Mouse (Mus musculus) ES-Bruce4 (cell line): ENCODE measurements around the gene Fkbpl. TPM values are rescaled to one million over a fixed set of nuclear protein-coding genes. Genes with fewer than 3 reads are reported as not detected.

ENCODE experiments used
- H3K27ac ChIP-seq: 2 replicates; pipeline ENCODE4 v1.5.1; 2012; ENCODE audit warnings: low read length, inconsistent platforms; ENCODE audit not compliant: insufficient read depth
- H3K27me3 ChIP-seq: 2 replicates; pipeline ENCODE4 v1.6.1; 2012; ENCODE audit warnings: mild to moderate bottlenecking, low read length, inconsistent platforms; ENCODE audit not compliant: control insufficient read depth, poor library complexity, insufficient read depth, severe bottlenecking
- H3K36me3 ChIP-seq: 2 replicates; pipeline ENCODE4 v1.6.1; 2012; ENCODE audit warnings: inconsistent platforms, mild to moderate bottlenecking, low read length, moderate library complexity; ENCODE audit not compliant: control insufficient read depth, poor library complexity, insufficient read depth, severe bottlenecking
- H3K4me1 ChIP-seq: one replicate; pipeline ENCODE4 v1.8.1; 2011; ENCODE audit warnings: low read length; ENCODE audit not compliant: control insufficient read depth, insufficient read depth
- H3K4me3 ChIP-seq: 2 replicates; pipeline ENCODE4 v1.5.1; 2011; ENCODE audit warnings: low read depth, mild to moderate bottlenecking, low read length
- H3K9ac ChIP-seq: 2 replicates; pipeline ENCODE4 v1.6.1; 2012; ENCODE audit warnings: low read depth, mild to moderate bottlenecking, inconsistent platforms; ENCODE audit not compliant: poor library complexity, severe bottlenecking
- H3K9me3 ChIP-seq: replicated peaks from 2 replicates; pipeline ENCODE4 v1.6.1; 2012; ENCODE audit warnings: mild to moderate bottlenecking, low read length, inconsistent platforms; ENCODE audit not compliant: control insufficient read depth, poor library complexity, insufficient read depth, severe bottlenecking
- CTCF ChIP-seq: IDR thresholded peaks from one replicate; pipeline ENCODE4 v1.8.1; 2011; ENCODE audit warnings: low read depth, low read length
- EP300 ChIP-seq: IDR thresholded peaks from 2 replicates; pipeline ENCODE4 v1.6.1; 2011; ENCODE audit warnings: low read depth, low read length; ENCODE audit not compliant: insufficient read depth
- POLR2A ChIP-seq: IDR thresholded peaks from one replicate; pipeline ENCODE4 v1.8.1; 2011; ENCODE audit warnings: low read length; ENCODE audit not compliant: insufficient read depth
- polyA plus RNA-seq: library from polyadenylated mRNA; stranded (reverse); fragments of >200 nt; gene quantifications from 2 replicates; pipeline ENCODE4 v1.2.4, GENCODE M21; 2011; ENCODE audit warnings: low read depth; ENCODE audit not compliant: missing spikeins, insufficient read depth, insufficient read length

Gene Fkbpl
- polyA plus RNA-seq, 1 experiment = 16.5 TPM

DNA sequence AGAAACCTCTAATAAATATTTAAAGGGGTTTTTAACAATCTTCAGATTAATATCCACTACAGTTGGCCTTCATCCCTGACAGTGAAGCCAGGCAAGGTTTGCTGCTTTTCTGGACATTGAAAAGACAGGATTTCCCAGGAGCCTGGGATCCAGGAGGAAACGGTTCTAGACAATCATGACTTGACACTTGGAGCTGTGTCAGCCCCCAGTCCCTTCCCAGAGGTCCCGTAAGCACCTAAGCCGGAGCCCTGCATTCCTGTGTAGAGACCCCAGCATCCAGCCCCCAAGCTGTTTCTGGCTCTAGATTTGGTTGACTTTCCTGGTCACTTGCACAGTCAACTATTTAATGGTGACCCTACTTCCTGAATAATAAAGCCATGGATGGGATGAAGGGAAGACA is 14.0 kb downstream of the Fkbpl start:
- 0 out of 2 replicates have a peak, but pooled peaks cover 2% of the 10 kb centered on the region for H3K36me3 ChIP-seq
- no peaks in the 10 kb centered on the region for H3K4me1 ChIP-seq
- no peak for TF ChIP-seq POLR2A
- no peak for TF ChIP-seq EP300
- TF ChIP-seq CTCF = no peak
- H3K9ac ChIP-seq = no peak overlapping the region
- H3K9me3 ChIP-seq = no peaks in the 10 kb centered on the region
- H3K4me3 ChIP-seq = no peak overlapping the region
- no peaks in the 10 kb centered on the region for H3K27me3 ChIP-seq
- no peak overlapping the region for H3K27ac ChIP-seq

DNA sequence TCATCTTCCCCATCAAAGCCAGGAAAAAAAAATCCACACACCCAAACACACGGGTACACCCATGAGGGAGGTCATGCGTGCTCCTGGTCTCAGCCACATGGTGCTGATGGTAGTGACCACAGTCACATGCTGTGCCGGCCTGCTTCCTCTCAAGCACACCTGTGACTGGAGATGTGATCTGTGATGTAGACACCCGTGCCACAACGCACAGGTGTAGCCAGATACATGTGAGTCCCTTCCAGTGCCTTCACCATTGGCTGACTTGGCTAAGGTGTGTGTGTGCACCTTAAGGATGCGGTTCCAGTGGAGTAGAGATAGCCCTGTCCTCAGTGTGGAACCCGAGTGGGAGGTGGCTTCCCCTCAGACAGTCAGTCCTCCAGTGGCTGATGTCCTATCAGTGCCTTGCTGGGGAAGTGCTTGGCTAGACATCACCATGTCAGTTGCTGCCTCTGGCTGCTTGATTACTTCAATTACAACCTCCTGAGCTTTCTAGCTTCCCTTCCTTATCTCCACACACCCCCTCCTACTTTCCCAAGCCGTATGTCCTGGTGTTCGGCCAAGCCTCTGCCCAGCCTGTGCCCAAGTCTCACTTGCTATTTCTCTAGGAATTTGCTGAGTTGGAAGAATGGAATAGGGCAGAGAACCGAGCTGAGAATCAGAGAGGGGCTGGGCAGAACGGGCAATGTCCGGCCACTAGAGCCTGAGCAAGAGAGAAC is 14.8 kb downstream of the Fkbpl start:
- Histone ChIP-seq H3K36me3 (no peaks in the 10 kb centered on the region), H3K27ac (no peak overlapping the region), H3K27me3 (no peaks in the 10 kb centered on the region), H3K9ac (no peak overlapping the region), H3K4me1 (no peaks in the 10 kb centered on the region), H3K4me3 (no peak overlapping the region), H3K9me3 (no peaks in the 10 kb centered on the region)
- no peak for TF ChIP-seq POLR2A
- no peak for TF ChIP-seq EP300
- TF ChIP-seq CTCF = no peak

DNA sequence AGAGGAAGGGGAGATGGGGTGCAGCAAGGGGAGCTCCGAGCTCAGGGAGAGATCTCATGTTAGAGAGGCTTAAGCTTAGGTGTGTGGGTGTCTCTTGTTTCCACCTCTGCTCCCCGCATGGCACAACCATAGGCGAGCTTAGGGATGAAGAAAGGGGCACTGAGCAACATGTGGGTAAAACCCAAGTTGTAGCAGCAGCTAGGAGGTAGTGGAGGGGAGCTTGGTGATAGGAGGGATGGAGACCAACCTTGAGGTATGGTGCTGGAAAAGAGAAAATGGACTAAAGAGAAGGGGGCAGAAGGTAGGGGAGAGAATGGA is 15.3 kb downstream of the Fkbpl start:
- no peak for TF ChIP-seq EP300
- no peak for TF ChIP-seq POLR2A
- TF ChIP-seq CTCF = no peak
- Histone ChIP-seq H3K27me3 (no peaks in the 10 kb centered on the region), H3K4me3 (no peak overlapping the region), H3K9me3 (no peaks in the 10 kb centered on the region), H3K9ac (no peak overlapping the region), H3K27ac (no peak overlapping the region), H3K4me1 (no peaks in the 10 kb centered on the region), H3K36me3 (no peaks in the 10 kb centered on the region)

DNA sequence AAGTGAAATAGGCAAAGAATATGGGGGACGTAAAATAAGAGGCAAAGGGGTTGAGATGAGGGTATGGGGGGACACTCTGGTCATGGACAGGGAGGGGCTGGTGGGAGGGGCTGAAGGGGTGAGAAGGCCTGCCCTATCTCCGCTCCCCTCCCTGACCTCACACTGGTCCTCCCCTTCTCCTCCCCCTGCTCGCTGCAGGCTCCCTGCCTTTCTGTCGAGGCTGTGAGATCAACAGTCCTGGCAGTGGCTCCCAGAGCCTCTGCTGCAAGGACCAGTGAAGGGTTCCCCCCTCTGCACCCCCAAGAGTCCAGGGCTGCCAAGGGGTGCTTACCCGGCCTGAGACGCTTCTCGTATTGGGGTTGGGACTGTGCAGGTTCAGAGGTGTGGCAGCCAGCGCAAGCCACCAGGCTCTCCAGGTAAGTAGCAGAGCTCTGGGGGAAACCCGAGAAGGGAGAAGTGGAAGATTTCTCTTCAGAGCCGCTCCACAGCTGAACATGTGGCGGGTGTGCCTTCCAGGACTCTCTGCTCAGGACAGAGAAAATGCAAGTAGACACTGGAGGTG is 15.8 kb downstream of the Fkbpl start:
- no peak overlapping the region for H3K9ac ChIP-seq
- no peaks in the 10 kb centered on the region for H3K36me3 ChIP-seq
- H3K27ac ChIP-seq = no peak overlapping the region
- H3K4me3 ChIP-seq = no peak overlapping the region
- H3K27me3 ChIP-seq = no peaks in the 10 kb centered on the region
- no peak for TF ChIP-seq EP300
- no peak for TF ChIP-seq POLR2A
- TF ChIP-seq CTCF = no peak
- no peaks in the 10 kb centered on the region for H3K9me3 ChIP-seq
- no peaks in the 10 kb centered on the region for H3K4me1 ChIP-seq

DNA sequence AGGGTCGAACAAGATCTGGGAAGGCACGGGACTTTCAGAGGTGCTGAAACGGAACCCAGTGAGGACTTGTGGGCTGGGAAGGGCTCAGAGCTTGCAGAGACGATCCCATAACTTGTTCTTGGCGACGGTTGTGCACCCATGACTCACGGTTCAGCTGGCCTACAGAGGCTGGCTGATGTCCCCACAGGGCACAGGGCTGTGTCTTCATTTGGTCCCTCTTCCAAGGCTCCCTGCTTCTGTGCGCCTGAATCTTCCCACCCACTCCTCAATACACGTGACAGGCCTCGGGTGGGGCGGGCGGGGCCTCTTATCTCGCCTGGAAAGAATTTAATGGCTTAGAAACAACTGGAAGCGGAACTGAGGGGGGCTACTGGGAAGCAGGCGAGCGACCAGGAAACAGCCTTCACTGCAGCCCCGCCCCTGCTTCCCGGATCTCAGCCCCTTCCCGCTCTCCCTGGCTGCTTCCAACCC is 16.6 kb downstream of the Fkbpl start:
- no peaks in the 10 kb centered on the region for H3K9me3 ChIP-seq
- no peak overlapping the region for H3K27ac ChIP-seq
- H3K27me3 ChIP-seq = no peaks in the 10 kb centered on the region
- TF ChIP-seq EP300 (no peak), CTCF (no peak), POLR2A (no peak)
- H3K4me1 ChIP-seq = no peaks in the 10 kb centered on the region
- H3K9ac ChIP-seq = no peak overlapping the region
- no peak overlapping the region for H3K4me3 ChIP-seq
- no peaks in the 10 kb centered on the region for H3K36me3 ChIP-seq

DNA sequence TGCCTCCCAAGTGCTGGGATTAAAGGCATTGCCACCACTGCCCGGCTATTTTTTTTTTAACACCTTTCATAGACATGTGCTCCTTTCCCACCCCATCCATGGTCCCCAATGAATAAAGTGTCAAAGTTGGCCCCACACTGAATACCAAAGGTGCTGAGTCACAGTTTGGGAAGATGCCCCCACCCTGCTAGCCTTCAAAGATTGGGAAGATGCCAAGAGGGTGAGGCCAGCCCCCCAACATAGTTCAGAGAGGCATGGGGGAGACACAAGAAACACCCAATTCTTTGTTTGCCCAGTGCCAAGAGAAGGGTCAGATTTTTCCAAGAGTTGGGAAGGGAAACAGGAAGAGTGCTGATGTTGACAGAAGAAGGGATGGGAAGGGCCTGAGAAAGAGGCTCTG is 17.9 kb downstream of the Fkbpl start:
- TF ChIP-seq CTCF (no peak), EP300 (no peak), POLR2A (no peak)
- Histone ChIP-seq H3K4me1 (no peaks in the 10 kb centered on the region), H3K27me3 (no peaks in the 10 kb centered on the region), H3K27ac (no peak overlapping the region), H3K36me3 (no peaks in the 10 kb centered on the region), H3K4me3 (no peak overlapping the region), H3K9me3 (no peaks in the 10 kb centered on the region), H3K9ac (no peak overlapping the region)
